Mouse (Mus musculus) bone marrow macrophage, adult 2 months (primary cell): ENCODE results near the gene 1600002K03Rik. TPM values are rescaled to one million over a fixed set of nuclear protein-coding genes. Genes with fewer than 3 reads are reported as not detected.

Experiments used
- H3K27ac ChIP-seq: 2 replicates; pipeline ENCODE4 v1.5.1; 2012; ENCODE audit warnings: low read depth, low read length; ENCODE audit not compliant: insufficient read depth
- H3K4me1 ChIP-seq: 2 replicates; pipeline ENCODE4 v1.6.1; 2012; ENCODE audit warnings: low read length; ENCODE audit not compliant: control insufficient read depth, insufficient read depth
- H3K4me3 ChIP-seq: 2 replicates; pipeline ENCODE4 v1.5.1; 2012; ENCODE audit warnings: mild to moderate bottlenecking, low read length, moderate library complexity; ENCODE audit not compliant: insufficient read depth
- CTCF ChIP-seq: IDR thresholded peaks from 2 replicates; pipeline ENCODE4 v1.5.1; 2012; ENCODE audit warnings: low read depth, mild to moderate bottlenecking, low read length, moderate library complexity
- POLR2A ChIP-seq: IDR thresholded peaks from 2 replicates; pipeline ENCODE4 v1.6.1; 2012; ENCODE audit warnings: mild to moderate bottlenecking, low read depth, low read length, borderline replicate concordance
- polyA plus RNA-seq: library from polyadenylated mRNA; stranded (reverse); fragments of >200 nt; gene quantifications from 2 replicates; pipeline ENCODE4 v1.2.4, GENCODE M21; 2012; ENCODE audit not compliant: missing spikeins, insufficient read depth, insufficient read length

Gene 1600002K03Rik
- polyA plus RNA-seq, 1 experiment, result 23.9 TPM

GRCm38 (mm10) chr10:80174705-80175104, 2.0 kb downstream of the 1600002K03Rik start:
- peaks cover 17% of the 10 kb centered on the region for H3K4me1 ChIP-seq
- no peak for TF ChIP-seq POLR2A
- peak; percentile 23 for TF ChIP-seq CTCF
- H3K4me3 ChIP-seq, result no peak overlapping the region
- no peak overlapping the region for H3K27ac ChIP-seq

DNA sequence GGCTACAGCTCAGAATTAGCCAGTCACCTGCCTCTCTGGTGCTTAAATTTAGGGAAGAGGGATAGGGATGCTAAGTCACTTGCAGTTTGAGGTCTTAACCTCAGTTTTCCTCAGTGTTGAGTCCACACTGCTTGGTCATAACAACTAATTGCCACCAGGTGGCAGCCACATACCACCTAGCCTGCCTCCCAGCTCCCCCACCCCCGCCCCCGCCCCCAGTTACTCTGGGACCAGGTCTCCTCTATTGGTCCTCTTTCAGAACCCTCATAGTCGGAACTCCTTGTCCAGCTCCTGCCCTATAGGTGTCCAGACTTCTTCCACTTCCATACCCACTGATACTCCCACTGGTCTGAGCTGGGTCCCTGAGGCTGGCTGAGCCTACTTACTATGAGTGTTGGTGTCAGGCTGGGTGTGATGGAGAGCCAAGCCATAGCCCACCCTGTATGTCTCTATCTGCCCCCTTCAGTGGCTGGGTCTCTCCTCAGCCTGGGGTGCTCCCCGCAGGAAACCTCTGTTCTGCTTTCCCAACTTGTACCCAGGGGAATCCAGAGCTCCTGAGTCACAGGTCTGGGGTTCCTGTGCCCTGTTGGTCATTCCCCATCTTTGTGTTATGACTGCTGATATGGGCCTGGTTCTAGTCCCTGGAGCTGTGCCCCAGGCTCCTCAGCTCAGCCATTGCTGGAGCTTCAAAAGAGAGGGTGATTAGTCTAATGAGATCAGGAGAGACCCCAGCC, 3.0 kb downstream of the 1600002K03Rik start:
- Histone ChIP-seq H3K27ac (no peak overlapping the region), H3K4me3 (no peak overlapping the region), H3K4me1 (peaks cover 17% of the 10 kb centered on the region)
- TF ChIP-seq POLR2A (no peak), CTCF (peak; percentile 86)

DNA sequence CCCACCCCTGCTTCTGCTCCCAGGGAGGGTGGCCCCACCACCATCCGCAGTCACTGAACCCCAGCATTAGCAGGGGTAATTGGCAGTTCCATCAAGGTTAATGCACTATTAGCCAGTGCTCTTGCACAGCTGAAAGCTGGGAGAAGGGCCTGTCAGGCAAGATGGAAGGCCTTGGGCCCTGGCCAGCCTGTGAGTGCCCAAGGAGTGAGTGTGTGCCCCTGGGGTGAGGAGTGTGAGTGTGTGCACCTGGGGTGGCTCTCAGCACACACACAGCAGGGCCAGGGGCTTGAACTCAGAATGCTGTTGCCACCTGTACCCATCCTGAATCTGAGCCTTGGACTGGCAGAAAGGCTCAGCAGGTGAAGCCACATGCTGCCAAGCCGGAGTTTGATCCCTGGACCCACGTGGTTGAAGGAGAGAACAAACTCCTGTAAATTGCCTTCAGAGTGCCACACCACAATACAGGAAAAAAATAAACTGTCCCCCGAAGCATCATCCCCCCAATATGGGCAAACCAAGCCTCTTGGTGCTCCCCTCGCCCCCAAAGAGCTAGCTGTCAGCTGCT, 3.6 kb downstream of the 1600002K03Rik start:
- peaks cover 17% of the 10 kb centered on the region for H3K4me1 ChIP-seq
- no peak overlapping the region for H3K4me3 ChIP-seq
- H3K27ac ChIP-seq, result no peak overlapping the region
- TF ChIP-seq CTCF, result no peak
- no peak for TF ChIP-seq POLR2A

DNA sequence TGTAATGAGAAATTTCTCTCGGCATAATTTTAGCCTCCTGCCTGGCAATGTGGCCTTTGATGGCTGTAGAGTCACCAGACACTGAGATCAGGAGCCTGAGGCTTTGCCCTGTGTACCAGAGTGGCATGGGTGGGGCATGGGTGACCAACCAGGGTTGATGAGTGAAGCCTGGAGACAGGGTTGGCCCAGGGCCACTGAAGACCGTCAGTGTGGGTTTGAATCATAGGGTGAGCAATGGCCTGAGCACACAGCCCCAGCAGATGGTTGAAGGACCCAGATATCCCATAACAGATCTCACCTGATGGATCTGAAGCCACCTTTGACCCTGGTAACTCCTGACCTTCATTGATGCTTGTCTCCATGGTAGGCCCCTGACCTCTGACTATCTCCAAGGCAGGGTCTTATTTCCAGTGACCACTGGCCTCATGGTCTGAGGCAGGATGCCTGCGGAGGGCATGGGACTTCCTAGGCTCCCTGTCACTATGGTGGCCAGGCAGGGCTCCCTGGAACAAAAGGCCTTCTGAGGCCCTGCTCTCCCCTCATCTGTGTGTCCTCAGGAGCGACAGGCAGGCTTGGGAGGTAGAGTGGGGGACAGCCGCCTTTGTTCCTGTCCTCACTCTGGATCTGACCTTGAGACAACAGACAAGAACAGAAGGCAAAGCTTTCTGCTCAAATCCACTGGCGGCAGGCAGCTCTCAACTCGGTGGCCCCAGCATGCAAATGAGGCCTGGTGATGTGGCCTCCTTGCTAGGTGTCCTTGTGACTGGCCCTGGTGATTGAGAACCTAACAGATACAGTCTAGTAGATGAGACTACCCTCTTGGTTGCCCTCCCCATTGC, 4.9 kb downstream of the 1600002K03Rik start:
- no peak overlapping the region for H3K27ac ChIP-seq
- H3K4me1 ChIP-seq, result peaks cover 11% of the 10 kb centered on the region
- TF ChIP-seq CTCF, result no peak
- TF ChIP-seq POLR2A, result no peak
- no peak overlapping the region for H3K4me3 ChIP-seq

DNA sequence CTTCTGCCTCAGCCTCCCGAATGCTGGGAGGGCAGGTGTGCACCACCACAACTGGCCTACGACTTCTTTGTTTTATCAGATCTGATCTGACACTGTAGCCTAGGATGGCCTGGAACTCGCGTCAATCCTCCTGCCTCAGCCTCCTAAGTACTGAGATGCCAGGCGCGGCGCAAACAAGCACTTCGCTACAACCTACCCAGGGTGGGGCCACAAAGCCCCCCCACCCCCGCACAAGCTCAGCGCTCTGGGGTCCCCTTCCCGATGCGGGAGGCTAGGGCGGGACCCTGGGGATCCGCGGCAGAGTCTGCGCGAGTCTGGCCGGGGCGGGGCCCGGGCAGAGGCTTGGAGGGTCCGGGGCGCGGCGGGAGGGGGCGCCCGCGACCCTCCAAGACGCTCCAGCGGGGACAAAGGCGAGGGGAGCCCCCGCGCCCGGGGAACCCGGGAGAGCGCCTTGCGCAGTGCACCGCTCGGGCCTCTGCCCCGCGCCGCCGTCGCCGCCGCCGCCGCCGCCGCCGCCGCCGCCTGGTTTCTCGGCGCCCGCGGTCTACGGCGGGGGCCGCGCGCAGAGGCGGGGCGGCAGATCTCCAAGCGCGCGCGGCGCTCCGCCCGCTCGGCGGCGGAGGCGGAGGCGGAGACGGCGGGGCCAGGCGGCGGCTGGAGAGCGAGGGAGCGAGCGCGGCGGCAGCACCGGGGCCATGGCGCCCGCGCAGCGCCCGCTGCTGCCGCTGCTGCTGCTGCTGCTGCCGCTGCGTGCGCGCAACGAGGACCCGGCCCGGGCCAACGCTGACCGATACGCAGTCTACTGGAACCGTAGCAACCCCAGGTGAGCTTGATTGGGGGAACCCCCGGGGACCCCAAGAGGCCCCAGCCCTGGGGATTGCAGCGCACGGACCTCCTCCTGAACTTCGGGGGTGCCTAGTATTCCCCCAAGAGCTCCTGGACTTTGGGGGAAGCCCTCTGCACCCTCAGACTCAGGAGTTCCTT, 6.6 kb downstream of the 1600002K03Rik start, which contains the start of gene Efna2:
TSS of gene Efna2 (plus strand) at position 415 of the 984 bp plus-strand sequence.
- TF ChIP-seq CTCF, result no peak
- TF ChIP-seq POLR2A, result no peak
- no peak within 1 kb of the TSS for H3K27ac ChIP-seq
- H3K4me1 ChIP-seq, result peaks cover 2% of the 10 kb centered on the region
- H3K4me3 ChIP-seq, result peak within 1 kb of the TSS; percentile 59

DNA sequence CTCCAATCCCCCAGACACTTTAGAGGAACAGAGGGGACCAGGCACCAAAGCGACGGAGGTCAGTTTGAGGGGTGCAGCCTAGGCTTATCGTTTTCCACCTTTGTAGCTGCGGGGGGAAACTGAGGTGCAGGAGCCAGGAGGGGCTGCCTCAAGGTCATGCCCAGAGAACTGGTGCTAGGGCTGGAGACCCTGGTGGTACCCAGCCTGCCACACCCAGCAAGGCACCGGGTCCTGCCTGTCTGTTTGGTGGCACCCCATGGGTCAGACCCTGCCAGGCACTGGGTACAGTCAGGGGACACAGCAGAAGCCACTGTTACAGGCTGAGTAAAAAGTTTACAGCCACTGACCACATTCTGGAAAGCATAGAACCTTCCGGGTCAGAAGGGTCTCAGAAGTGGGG, 7.5 kb downstream of the 1600002K03Rik start:
- TF ChIP-seq POLR2A (no peak), CTCF (no peak)
- Histone ChIP-seq H3K4me3 (no peak overlapping the region), H3K4me1 (no peaks in the 10 kb centered on the region), H3K27ac (no peak overlapping the region)

DNA sequence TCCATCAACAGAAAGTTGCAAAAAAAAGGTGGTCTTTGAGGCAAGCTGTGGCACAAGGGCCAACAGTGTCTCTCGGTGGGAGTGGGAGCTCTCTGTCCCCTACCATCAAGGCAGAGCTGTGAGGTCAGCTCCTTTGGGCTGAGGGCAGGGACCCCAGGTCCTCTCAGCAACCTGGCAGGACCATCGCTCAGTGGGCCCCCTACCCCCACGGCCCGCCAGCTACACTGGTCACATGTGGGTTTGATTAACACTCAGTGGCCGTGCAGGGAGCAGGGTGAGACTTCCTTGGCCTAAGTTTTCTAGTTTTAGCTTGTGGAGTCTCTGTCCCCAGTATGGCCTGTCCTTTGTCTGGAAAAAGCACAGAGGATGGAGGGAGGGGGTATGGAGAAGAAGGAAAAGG, 8.1 kb downstream of the 1600002K03Rik start:
- Histone ChIP-seq H3K27ac (no peak overlapping the region), H3K4me3 (no peak overlapping the region), H3K4me1 (no peaks in the 10 kb centered on the region)
- TF ChIP-seq POLR2A (no peak), CTCF (no peak)

GRCm38 (mm10) chr10:80182547-80182946, 9.8 kb downstream of the 1600002K03Rik start:
- no peak overlapping the region for H3K4me3 ChIP-seq
- TF ChIP-seq POLR2A (no peak), CTCF (no peak)
- no peaks in the 10 kb centered on the region for H3K4me1 ChIP-seq
- H3K27ac ChIP-seq, result no peak overlapping the region

GRCm38 (mm10) chr10:80186649-80187048, 13.9 kb downstream of the 1600002K03Rik start:
- TF ChIP-seq POLR2A, result no peak
- TF ChIP-seq CTCF, result no peak

More at GRCm38 (mm10) chr10:80186649-80187048, 13.9 kb downstream of the 1600002K03Rik start:
- H3K4me3 ChIP-seq, result no peak overlapping the region
- H3K27ac ChIP-seq, result no peak overlapping the region
- no peaks in the 10 kb centered on the region; the same call in 1 of the 2 replicates for H3K4me1 ChIP-seq
